ENCODE assay signal across 8 mouse cellular contexts in genomic region chr1:180550770-180551169, GRCm38 (mm10). TPM values are rescaled to one million over a fixed set of nuclear protein-coding genes. Genes with fewer than 3 reads are reported as not detected.
DNase-seq lines count a peak whose midpoint lies in the region; ATAC-seq and TF ChIP-seq lines count a peak whose summit lies in the region.

No protein-coding gene starts in this region.

- H3K4me1 ChIP-seq in hindbrain, embryonic 11.5 days (replicated peaks; ENCODE audit: control insufficient read depth, insufficient read depth, low read length), result peaks cover 2% of the 10 kb centered on the region

- H3K27ac ChIP-seq in hindbrain, embryonic 11.5 days (ENCODE audit: low read depth, low read length), result no peak overlapping the region

- WGBS in hindbrain, embryonic 11.5 days, result 23% methylated on average over 5 of the region's 5 CpGs

- no peaks in the 10 kb centered on the region for H3K79me2 ChIP-seq in C2C12 (ENCODE audit: control insufficient read depth, insufficient read depth)

- no peak overlapping the region for H3ac ChIP-seq in C2C12 (ENCODE audit: control insufficient read depth, insufficient read length, low read depth)

- peaks cover 17% of the 10 kb centered on the region for H3K27me3 ChIP-seq in C2C12 (ENCODE audit: control insufficient read depth, insufficient read depth, insufficient read length)
- peaks cover 2% of the 10 kb centered on the region for H3K27me3 ChIP-seq in hindbrain, embryonic 11.5 days (ENCODE audit: control insufficient read depth, insufficient read depth, low read length)

- no peak for ATAC-seq in hindbrain, embryonic 11.5 days (ENCODE audit: low FRiP score)
- ATAC-seq in monocyte, adult 5-6 weeks (replicated peaks; ENCODE audit: insufficient number of reproducible peaks, low FRiP score, low TSS enrichment, poor library complexity, severe bottlenecking), result no peak

- no peak overlapping the region for H3K4me2 ChIP-seq in hindbrain, embryonic 11.5 days (replicated peaks; ENCODE audit: low read depth, low read length)

- peak; percentile 44 for DNase-seq in adrenal gland, adult 2 months
- DNase-seq in adrenal gland, adult 8-10 months, result no peak
- peak; percentile 68 to 77 for DNase-seq in cerebellum, postnatal 25 days
- peak; percentile 61 for DNase-seq in hindbrain, embryonic 11.5 days (ENCODE audit: low spot score)
- DNase-seq in lung, postnatal 10 days, result peak; percentile 65
- DNase-seq in urinary bladder, postnatal 25 days (ENCODE audit: low spot score), result no peak

- no peaks in the 10 kb centered on the region for H3K79me3 ChIP-seq in C2C12 (ENCODE audit: low read depth)

- H3K9me3 ChIP-seq in hindbrain, embryonic 11.5 days (ENCODE audit: control insufficient read depth, low read length), result no peaks in the 10 kb centered on the region

- no peak overlapping the region for H3K9ac ChIP-seq in hindbrain, embryonic 11.5 days (ENCODE audit: low read depth, low read length)

- H3K36me3 ChIP-seq in C2C12 (ENCODE audit: control insufficient read depth, insufficient read depth), result no peaks in the 10 kb centered on the region
- no peaks in the 10 kb centered on the region for H3K36me3 ChIP-seq in hindbrain, embryonic 11.5 days (ENCODE audit: control insufficient read depth, insufficient read depth, low read length)

- TF ChIP-seq CTCF in C2C12 (IDR thresholded peaks at IDR 0.05; ENCODE audit: control insufficient read depth, insufficient read depth, insufficient read length), result peak; percentile 7

- H3K4me3 ChIP-seq in C2C12 (ENCODE audit: insufficient read depth, poor library complexity, severe bottlenecking), result no peak overlapping the region
- no peak overlapping the region for H3K4me3 ChIP-seq in hindbrain, embryonic 11.5 days (ENCODE audit: low read depth, low read length)

TF ChIP-seq in C2C12, 6 proteins besides CTCF, POLR2A, EP300 and RAD21:
- no peak for TF ChIP-seq MAX (IDR thresholded peaks at IDR 0.05)
- TF ChIP-seq USF1 (IDR thresholded peaks at IDR 0.05; ENCODE audit: low read depth), result no peak
- no peak for TF ChIP-seq FOSL1 (IDR thresholded peaks at IDR 0.05; ENCODE audit: insufficient read depth, low read length, poor library complexity, severe bottlenecking)
- no peak for TF ChIP-seq CEBPB (IDR thresholded peaks at IDR 0.05; ENCODE audit: low read depth)
- TF ChIP-seq MYOD1 (IDR thresholded peaks at IDR 0.05; ENCODE audit: control insufficient read depth, insufficient read length, low read depth), result no peak
- TF ChIP-seq MYOG (IDR thresholded peaks at IDR 0.05; ENCODE audit: control insufficient read depth, extremely low read depth, insufficient read length), result no peak

RNA-seq across cellular contexts. Expression of gene Parp1, which starts 18.0 kb away (rescaled TPM):
- 10 to 100 TPM; 55.6 to 77.1 TPM for total RNA-seq in adrenal gland, adult 2 months (2021)
- 22.2 and 28.2 TPM in 2 replicates for polyA plus RNA-seq in adrenal gland, adult 2 months (2012; rRNA removed)
- 10 to 100 TPM; 67.5 to 78.3 (median 72.4) TPM for total RNA-seq in adrenal gland, adult 8-10 months (2022)
- 64.4 TPM for polyA plus RNA-seq in C2C12 (2012; fragmentation: generic; extraction: Trizol)
- 141 and 177 TPM in 2 replicates for polyA plus RNA-seq in hindbrain, embryonic 11.5 days (2014; fragmentation: Nextera tagmentation; extraction: Ambion mirVana)
- total RNA-seq in monocyte, adult 5-6 weeks (2017), result 58.1 to 70.1 TPM (median 61.4 TPM) in 3 replicates

Comparison
In these comparisons a context has a peak if more than half of its experiments do, and no peak if none do; other contexts are left out.
1. DNase-seq: peak in adrenal gland, adult 2 months (single experiment), cerebellum, postnatal 25 days (2 of 2), hindbrain, embryonic 11.5 days (single experiment) and lung, postnatal 10 days (single experiment); none in adrenal gland, adult 8-10 months (single experiment) and urinary bladder, postnatal 25 days (single experiment).